Mouse (Mus musculus) induced T-regulatory cell, adult 2 months (primary cell): Measurements from ENCODE around the gene Srrt.

Experiments
- DNase-seq: peaks from one replicate; pipeline ENCODE4 v3.0.0-alpha.2; 2012; ENCODE audit warnings: low read depth

Srrt gene

DNA sequence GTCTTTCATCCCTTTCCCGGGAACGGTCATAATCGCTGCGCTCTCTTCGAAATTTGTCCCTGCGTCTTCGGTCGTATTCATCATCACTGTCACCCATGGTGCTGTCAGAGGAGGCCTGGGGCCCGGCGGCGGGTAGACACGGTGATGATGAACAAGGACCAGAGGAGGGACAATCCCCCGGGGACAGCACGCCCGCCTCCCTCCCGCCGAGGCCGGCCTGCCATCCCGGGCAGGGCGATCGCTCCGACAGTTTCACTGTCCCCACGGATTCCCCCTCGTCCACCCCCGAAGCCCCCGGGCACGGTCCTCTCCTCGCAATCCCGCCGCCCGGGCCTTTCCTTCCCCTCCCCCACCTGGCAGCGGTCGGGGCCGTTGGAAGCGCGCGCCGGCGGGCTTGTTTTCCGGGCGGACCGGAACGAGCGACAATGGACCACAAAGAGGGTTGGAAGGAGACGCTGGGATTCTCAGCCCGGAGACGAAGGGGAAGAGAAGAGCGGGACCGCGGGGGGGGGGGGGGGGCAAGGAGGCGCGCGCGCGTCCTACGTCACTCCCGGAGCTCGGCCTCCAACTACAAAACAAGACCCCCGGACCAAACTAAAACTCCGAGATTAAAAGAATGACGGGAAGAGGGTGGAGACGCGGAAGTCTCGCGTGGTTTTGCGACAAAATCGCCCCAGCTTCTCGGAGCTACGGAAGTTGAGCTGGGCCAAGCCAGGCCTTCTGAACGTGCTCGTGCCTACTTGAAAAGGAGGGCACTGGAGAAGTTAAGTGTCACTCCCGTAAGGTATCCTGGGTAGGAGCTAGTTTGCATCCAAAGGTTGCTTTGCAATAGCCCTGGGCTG is at the start of gene Srrt:
Gene Srrt (minus strand): TSS at position 604 of the 842 bp plus-strand sequence.
- peak; percentile 97 for DNase-seq

DNA sequence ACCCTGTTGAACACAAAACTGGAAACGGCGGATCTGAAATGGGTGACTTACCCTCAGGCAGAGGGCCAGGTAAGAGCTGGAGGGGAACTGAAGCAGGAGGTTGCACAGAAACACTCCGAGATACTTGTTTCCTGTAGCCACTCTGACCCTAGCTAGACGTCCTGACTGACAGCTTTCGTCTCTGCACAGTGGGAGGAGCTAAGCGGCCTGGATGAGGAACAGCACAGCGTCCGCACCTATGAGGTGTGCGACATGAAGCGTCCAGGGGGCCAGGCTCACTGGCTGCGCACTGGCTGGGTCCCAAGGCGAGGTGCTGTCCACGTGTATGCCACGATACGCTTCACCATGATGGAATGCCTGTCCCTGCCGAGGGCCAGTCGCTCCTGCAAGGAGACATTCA is 46.6 kb upstream of the Srrt start:
- no peak for DNase-seq

DNA sequence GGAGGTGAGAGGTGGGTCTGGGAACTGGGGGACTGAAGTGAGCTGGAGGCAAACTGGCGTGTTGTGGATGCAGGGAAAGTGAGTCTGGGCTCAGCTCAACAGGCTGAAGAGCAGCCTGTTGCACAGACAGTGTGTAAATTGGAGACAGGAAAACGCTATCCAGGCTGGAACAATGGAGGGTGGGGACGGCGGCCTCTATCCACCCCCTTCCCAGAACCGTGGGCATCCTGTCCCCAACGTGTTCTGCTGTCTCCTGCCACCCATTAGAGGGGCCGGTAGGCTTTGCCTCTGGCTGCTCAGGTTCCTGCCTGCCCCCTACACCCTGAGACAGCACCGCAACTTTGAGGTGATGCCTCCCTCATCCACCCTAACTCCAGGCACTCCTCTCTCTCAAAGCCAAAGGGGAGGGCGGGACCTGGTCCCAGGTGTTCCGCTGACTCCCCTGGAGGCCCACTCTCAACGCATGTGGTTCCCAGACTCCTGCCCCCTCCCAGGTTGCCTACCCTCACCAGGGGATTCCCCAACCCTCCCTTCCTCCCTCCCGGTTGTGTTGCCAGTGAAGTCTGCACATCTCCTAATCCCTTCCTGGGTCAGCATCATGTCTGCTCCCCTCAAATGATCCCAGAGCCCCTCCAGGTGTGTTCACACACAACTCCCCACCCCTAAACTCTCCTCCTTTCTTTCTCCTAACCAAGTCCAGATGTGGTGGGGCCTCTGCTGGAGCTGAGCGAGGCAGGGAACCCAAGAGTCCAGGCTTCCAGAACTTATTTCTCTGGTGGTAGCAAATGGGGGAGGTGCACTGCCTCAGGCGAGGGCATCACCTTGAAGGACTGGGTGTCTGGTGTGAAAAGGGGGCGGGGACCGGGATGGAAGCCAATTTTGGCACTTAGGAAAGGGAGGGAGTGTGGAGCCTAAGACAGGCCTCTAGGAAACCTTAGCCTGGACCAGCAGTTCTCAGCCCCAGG is 44.8 kb upstream of the Srrt start:
- DNase-seq, result no peak

DNA sequence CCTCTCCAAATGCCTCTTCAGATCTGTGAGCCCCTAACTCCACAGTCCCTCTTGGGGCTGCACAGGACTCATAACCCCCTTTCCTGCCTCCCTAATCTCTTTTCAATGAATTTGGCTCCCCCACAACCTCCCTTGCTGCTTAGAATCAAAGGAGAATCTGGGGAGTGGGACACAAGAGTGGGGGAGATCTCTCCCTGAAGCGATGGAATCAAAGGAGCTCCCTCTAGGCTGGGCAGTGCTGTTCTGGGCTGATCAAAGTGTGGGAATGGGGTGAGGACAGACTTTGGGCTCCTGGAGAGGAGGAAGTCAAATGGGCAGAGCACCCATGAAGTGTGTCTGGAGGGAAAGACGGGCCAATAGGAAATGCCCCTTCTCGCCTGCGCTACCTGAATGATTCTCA is 43.9 kb upstream of the Srrt start:
- DNase-seq, result no peak

DNA sequence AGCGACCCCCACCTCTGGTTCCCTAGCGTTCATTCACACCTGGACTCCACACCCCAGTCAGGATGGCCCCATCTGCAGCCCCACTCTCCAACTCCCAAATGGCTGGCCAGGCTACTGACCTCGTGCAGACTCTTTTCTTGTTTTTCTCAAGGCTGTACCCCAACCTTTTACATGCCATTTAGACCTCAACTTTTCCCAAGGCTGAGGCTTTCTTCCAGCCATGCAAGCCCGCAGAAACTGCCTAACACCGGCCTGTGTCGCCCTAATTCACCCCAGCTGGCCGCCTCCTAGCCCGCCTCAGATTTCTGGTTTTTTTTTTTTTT is 43.5 kb upstream of the Srrt start:
- no peak for DNase-seq

GRCm38 (mm10) chr5:137350205-137351057 is 43.0 kb upstream of the Srrt start:
- DNase-seq, result no peak

GRCm38 (mm10) chr5:137349384-137350204 is 42.1 kb upstream of the Srrt start, which contains the start of gene Ephb4:
Ephb4 (plus strand) TSS chr5:137350109.
- no peak for DNase-seq

- no peak for DNase-seq
Measured at GRCm38 (mm10) chr5:137348482-137349383, 41.3 kb upstream of the Srrt start.

DNA sequence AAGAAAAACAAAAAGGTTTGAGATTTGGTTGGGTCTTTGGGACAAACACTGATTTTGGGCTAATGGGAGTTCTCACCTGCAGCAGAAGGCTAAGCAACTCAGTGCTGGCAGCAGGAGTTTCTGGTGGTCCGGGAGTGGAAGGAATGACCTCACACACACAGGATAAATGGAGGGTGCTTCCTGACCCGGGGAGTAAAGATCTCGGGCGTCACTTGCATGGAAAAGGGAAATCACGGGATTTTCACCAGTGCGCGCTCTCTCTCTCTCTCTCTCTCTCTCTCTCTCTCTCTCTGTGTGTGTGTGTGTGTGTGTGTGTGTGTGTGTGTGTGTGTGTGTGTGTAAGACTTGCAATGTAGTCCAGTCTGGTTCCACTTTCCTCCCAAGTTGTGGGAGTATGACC is 40.4 kb upstream of the Srrt start:
- DNase-seq, result no peak

GRCm38 (mm10) chr5:137346983-137347382 is 39.5 kb upstream of the Srrt start:
- DNase-seq, result no peak

GRCm38 (mm10) chr5:137346388-137346787 is 38.9 kb upstream of the Srrt start:
- no peak for DNase-seq

- no peak for DNase-seq
Measured at GRCm38 (mm10) chr5:137345821-137346220, 38.3 kb upstream of the Srrt start.

GRCm38 (mm10) chr5:137343869-137344268 is 36.4 kb upstream of the Srrt start:
- no peak for DNase-seq

DNA sequence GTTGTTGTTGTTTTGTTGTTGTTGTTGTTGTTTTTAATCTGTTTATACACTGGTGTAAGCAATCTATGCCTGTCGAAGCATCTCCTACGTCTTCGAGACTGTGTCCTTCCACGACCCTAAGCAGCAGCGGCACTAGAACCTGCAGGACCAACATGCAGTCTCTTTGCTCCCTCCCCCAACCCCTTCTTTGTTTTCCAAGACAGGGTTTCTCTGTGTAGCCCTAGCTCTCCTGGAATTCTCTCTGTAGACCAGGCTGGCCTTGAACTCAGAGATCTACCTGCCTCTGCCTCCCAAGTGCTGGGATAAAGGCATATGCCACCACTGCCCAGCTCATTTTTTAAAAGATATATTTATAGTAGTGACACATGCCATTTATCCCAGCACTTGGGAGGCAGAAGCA is 35.9 kb upstream of the Srrt start:
- DNase-seq, result no peak

GRCm38 (mm10) chr5:137342407-137343012 is 35.0 kb upstream of the Srrt start:
- DNase-seq, result no peak

DNA sequence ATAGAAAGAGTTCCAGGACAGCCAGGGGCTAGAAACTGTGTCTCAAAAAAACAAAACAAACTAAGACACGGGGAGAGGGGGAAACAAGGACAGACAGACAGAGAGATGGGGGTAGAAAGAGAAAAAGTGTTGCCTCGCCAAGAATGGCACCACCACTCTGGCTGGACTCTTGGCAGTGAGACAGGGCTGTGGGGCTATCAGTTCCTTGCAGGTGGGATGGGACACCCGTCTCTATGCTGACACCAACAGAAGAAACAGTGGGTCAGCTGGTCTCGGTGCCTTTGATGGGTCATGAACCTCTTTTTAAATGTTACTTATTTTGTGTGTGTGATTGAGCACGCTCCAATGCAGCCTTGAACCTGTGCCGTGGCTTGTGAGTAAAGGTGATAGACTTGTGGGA is 32.7 kb upstream of the Srrt start:
- no peak for DNase-seq

- no peak for DNase-seq
Measured at GRCm38 (mm10) chr5:137339290-137339979, 32.0 kb upstream of the Srrt start.

- DNase-seq, result no peak
Measured at GRCm38 (mm10) chr5:137338663-137339289, 31.3 kb upstream of the Srrt start.

- peak; percentile 75 for DNase-seq
Measured at GRCm38 (mm10) chr5:137338256-137338655, 30.8 kb upstream of the Srrt start.
